Mouse (Mus musculus): ENCODE measurements around the gene Hdgf.

Hdgf gene

DNA sequence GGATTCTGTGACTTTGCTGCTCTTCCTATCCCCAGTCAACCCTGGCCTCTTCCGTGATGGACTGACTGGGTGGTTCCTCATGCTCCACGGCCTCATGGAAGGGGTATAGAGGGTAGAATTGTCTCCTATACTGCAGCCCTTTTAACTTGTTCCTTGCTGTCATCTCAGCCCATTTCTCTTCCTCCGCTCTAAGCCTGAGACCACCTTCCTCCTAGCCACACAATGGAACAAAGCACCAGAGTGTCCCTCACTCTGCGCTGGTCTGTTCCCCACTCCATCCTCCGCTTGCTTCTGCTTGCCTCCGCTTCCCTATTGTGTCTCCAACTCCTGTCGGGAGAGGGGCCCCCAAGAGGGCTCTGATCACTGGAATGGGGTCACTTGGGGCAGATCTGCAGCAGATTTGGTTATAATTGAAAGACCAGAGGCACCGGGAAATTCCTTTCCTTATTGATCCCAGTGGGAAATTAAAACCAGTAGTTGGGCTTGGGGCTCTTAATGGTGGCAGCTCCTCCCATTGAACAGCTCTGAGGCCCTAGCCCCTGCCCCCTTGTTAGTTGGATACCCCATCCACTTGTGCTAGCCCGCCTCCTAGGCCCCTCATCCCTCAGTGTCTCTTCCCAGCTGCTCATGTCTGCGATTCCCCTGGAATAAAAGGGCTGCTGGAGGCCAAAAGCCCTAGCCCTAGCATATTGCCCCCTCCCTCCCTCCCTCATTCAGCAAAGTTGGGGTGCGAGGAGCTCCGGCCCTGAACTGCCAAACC lies 39.8 kb downstream of the Hdgf start:
- DNase-seq (ENCODE audit: low spot score in 2 of 2), result no peak

GRCm38 (mm10) chr3:87946541-87946860 lies 40.4 kb downstream of the Hdgf start:
- no peak for DNase-seq (ENCODE audit: low spot score in 2 of 2)

- no peak for DNase-seq (ENCODE audit: low spot score in 2 of 2)
These were observed 41.1 kb downstream of the Hdgf start for GRCm38 (mm10) chr3:87947056-87947810.

DNA sequence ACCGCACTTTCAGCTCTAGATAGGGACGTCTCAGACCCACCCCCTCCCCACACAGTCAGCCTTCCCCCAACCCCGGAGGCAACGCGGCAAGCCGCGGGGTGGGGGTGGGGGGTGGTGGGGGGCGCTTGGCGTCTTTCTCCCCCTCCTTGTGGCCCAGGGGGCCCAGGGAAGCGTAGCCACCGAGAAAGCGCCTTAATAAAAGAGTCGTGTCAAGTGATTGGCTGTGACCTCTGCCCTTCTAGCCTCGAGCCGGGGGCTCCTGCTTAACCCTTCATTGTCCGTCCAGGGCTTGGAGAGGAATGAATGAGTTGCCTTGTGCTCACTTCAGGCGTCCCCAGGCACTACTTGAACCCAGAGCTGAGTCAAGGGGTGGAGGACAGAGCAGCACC lies 41.7 kb downstream of the Hdgf start:
- DNase-seq (ENCODE audit: low spot score in 2 of 2), result no peak

GRCm38 (mm10) chr3:87948378-87949265 lies 42.5 kb downstream of the Hdgf start, which contains the start of gene Crabp2:
Gene Crabp2 (plus strand): TSS chr3:87948666.
- DNase-seq (ENCODE audit: low spot score in 2 of 2), result no peak

- DNase-seq (ENCODE audit: low spot score in 2 of 2), result no peak
These were observed 43.3 kb downstream of the Hdgf start for GRCm38 (mm10) chr3:87949266-87949954.

DNA sequence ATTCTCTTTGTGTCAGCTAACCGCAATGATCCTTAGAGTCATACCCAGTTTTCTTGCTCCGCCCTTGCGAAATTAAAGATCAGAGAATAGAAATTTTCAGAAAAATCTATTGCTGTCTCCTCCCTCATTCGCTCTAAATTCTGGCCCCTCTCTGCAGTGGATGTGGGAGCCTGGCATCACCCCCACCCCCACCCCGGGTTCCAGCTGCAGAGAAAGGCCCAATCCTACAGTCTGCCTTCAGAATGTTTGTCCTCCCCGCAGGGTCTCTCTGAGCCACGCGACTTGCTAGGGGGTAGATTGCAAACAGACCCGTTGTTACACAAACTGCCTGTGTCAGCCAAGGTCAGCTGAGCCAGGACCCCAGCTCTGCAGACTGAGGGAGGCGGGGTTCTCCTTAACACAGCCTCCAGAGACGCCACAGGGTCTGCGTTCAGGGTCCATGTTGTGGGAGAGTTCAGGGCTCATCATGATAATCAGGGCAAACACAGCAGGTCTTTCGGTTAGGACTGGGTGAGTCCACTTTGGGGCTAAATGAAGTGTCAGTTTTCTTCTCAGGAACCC lies 43.9 kb downstream of the Hdgf start:
- no peak for DNase-seq (ENCODE audit: low spot score in 2 of 2)

DNA sequence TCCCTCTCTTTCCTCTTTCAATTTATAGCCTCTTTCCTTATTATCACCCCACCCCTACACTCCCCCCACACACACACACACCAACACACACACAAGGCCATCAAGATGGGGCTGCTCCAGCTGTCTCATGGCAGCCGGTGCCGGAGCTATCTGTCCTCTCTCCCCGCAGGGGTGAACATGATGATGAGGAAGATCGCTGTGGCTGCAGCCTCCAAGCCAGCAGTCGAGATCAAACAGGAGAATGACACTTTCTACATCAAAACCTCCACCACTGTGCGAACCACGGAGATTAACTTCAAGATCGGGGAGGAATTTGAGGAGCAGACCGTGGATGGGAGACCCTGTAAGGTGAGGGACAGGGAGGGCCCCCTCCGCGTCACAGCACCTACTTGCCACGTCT lies 45.8 kb downstream of the Hdgf start:
- DNase-seq (ENCODE audit: low spot score in 2 of 2), result no peak

- no peak for DNase-seq (ENCODE audit: low spot score in 2 of 2)
These were observed 46.3 kb downstream of the Hdgf start for GRCm38 (mm10) chr3:87952440-87952839.

DNA sequence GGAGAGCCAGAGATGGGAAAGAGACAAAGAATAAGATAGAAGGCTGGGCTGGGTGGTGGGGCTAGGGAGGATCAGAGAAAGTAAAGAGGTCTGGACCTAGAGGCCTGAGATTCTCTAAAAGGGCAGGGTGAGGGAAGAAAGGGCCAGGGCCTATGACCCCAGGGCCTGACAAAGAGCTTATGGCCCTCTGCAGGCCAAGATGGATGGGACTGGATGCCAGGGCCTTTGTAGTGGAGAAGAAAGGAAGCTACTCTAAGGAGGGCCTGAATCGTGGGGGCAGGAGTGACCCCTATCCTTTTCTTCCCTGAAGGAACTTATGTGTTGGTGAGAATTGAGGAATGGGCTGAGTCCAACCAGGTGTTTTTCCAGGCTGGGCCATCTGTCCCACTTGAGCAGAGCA lies 51.9 kb downstream of the Hdgf start:
- no peak for DNase-seq (ENCODE audit: low spot score in 2 of 2)

GRCm38 (mm10) chr3:87958476-87958875 lies 52.4 kb downstream of the Hdgf start:
- no peak for DNase-seq (ENCODE audit: low spot score in 2 of 2)

DNA sequence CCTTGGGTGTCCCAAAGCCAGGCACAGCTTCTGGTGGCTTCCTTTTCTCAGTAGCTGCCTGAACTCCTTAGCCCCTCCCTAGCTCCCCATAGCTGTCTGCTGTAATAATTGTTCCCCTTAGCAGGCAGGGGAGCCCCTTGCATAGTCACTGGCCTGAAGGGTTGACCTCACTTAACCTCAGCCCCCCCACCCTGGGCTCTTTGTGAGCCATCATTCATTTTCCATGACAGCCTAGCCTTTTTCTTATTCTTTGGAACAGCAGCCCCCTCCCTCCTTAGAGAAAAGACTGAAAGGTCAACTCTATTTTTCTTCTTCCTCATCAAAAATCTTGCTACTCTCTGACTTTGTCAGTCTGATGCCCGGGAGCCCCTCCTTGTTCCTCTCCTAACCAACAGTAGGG lies 52.8 kb downstream of the Hdgf start:
- no peak for DNase-seq (ENCODE audit: low spot score in 2 of 2)

DNA sequence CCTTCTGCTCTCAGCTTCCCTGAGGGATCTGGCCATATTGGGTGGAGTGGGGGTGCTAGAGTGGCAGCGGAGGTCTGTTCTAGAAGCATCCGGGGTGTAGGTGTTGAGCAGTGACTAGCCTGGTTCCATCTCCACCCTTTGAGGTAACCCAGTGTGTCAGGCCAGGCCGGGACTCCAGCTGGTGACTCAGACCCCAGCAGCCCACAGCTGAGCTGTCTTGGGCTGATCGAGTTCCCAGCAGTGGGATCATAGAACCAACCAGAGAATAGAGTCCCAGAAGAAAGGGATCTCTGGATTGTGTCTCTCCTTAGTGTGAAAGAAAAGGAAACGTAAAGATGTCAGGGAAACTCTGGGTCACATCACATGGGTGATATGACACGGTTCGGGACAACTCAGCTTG lies 53.2 kb downstream of the Hdgf start:
- DNase-seq (ENCODE audit: low spot score in 2 of 2), result no peak

DNA sequence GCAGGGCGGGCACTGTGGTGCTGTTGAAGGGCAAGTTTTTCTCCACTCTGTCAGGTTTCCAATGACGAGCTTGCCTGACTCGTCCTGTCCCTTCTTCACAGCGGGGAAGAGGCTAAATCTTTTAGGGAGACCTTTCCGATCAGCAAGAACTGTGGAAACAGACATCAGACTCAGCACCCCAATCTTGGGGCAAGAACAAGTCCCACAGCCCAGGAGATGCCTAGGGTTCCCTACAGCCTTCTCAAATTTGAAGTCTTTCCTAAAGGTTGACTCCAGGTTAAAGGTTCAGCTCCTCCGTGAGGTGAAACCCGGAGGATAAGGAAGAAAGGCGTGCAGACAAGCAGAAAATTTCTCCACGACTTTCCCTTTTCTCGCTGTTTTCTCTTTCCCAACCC lies 54.1 kb downstream of the Hdgf start:
- no peak for DNase-seq (ENCODE audit: low spot score in 2 of 2)

GRCm38 (mm10) chr3:87960586-87961191 lies 54.6 kb downstream of the Hdgf start:
- DNase-seq (ENCODE audit: low spot score in 2 of 2), result peak; percentile 92

Data from right cerebral cortex, postnatal 10 days (tissue).